Mouse (Mus musculus) CH12.LX (cell line): ENCODE data around the gene Sema7a.

Experiments
- CTCF ChIP-seq, 2 experiments: IDR thresholded peaks in 1 of 2; conservative IDR thresholded peaks in 1 of 2; 2 replicates each; pipeline ENCODE4 v1.5.1; 2011 to 2012; ENCODE audit warnings: low read depth in 2 of 2, low read length in 2 of 2, improper control_type of control experiment in 1 of 2, inconsistent platforms in 1 of 2, mild to moderate bottlenecking in 1 of 2, moderate library complexity in 1 of 2
- EP300 ChIP-seq: IDR thresholded peaks from 2 replicates; pipeline ENCODE4 v1.6.1; 2011; ENCODE audit warnings: low read length, improper control_type of control experiment
- GABPA ChIP-seq: IDR thresholded peaks from 2 replicates; pipeline ENCODE4 v1.6.1; 2012; ENCODE audit warnings: low read depth, low read length, improper control_type of control experiment, inconsistent platforms; ENCODE audit not compliant: insufficient replicate concordance
- HCFC1 ChIP-seq: IDR thresholded peaks from 2 replicates; pipeline ENCODE4 v1.6.1; 2012; ENCODE audit warnings: low read depth, mild to moderate bottlenecking, inconsistent platforms, low read length, improper control_type of control experiment
- KAT2A ChIP-seq: IDR thresholded peaks from 2 replicates; pipeline ENCODE4 v1.6.1; 2012; ENCODE audit warnings: low read length, improper control_type of control experiment, inconsistent platforms; ENCODE audit not compliant: insufficient replicate concordance
- TBP ChIP-seq: conservative IDR thresholded peaks from 2 replicates; pipeline ENCODE4 v1.6.1; 2011; ENCODE audit warnings: low read depth, low read length, improper control_type of control experiment

DNA sequence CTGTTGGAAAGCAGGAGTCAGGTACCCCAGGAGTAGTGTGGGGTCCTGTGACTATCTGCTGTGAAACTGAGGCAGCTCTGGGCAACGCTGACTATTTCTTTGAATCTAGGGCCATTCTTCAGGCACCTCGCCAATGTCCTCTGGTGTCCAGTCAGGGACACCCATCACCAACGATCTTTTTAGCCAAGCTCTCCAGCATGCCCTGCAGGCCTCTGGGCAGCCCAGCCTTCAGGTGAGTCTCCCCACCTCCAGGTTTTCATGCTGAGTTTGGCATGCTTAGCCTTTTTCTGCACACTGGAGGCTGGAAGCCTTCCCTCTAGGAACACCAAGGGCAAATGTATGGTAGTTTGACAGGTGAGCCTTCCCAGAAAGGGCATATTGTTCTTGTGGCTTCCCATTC, 16.9 kb upstream of the Sema7a start:
- TF ChIP-seq HCFC1 (no peak), CTCF (conservative IDR thresholded peaks at IDR 0.05 in 1 of 2, IDR thresholded peaks at IDR 0.05 in 1 of 2; ENCODE audit: low read depth in 2 of 2, low read length in 2 of 2) (no peak), KAT2A (no peak), GABPA (no peak), EP300 (no peak), TBP (no peak)
